Mouse (Mus musculus) limb, embryonic 12.5 days (tissue): ENCODE measurements around the gene Plscr2. TPM values are rescaled to one million over a fixed set of nuclear protein-coding genes. Genes with fewer than 3 reads are reported as not detected.
A peak's percentile ranks its signal among the peaks of the same experiment; 100 is the strongest.

Experiments used
- ATAC-seq: fragments of 200-750 bp; cut with Nextera tagmentation; 2 replicates; pipeline ENCODE4 v1.8.0; 2017; ENCODE audit warnings: low read depth, moderate TSS enrichment; ENCODE audit not compliant: insufficient number of reproducible peaks, insufficient read depth, low FRiP score, low TSS enrichment
- H3K27ac ChIP-seq: fragments of 300-500 bp; sonication (generic); 2 replicates; pipeline ENCODE4 v1.5.1; 2016; ENCODE audit warnings: mild to moderate bottlenecking, moderate library complexity
- H3K27me3 ChIP-seq: fragments of 300-500 bp; sonication (generic); 2 replicates; pipeline ENCODE4 v1.6.1; 2016; ENCODE audit warnings: mild to moderate bottlenecking, moderate library complexity
- H3K36me3 ChIP-seq: fragments of 300-500 bp; sonication (generic); 2 replicates; pipeline ENCODE4 v1.6.1; 2016; ENCODE audit warnings: mild to moderate bottlenecking, moderate library complexity
- H3K4me1 ChIP-seq: fragments of 300-500 bp; sonication (generic); replicated peaks from 2 replicates; pipeline ENCODE4 v1.6.1; 2016
- H3K4me2 ChIP-seq: fragments of 300-500 bp; sonication (generic); 2 replicates; pipeline ENCODE4 v1.6.1; 2016; ENCODE audit warnings: mild to moderate bottlenecking, moderate library complexity
- H3K4me3 ChIP-seq: fragments of 300-500 bp; sonication (generic); replicated peaks from 2 replicates; pipeline ENCODE4 v1.5.1; 2016; ENCODE audit warnings: mild to moderate bottlenecking
- H3K9ac ChIP-seq: fragments of 300-500 bp; sonication (generic); replicated peaks from 2 replicates; pipeline ENCODE4 v1.6.1; 2016; ENCODE audit warnings: mild to moderate bottlenecking, moderate library complexity
- H3K9me3 ChIP-seq: fragments of 300-500 bp; sonication (generic); 2 replicates; pipeline ENCODE4 v1.6.1; 2016; ENCODE audit warnings: mild to moderate bottlenecking, moderate library complexity
- WGBS: fragments of 180-500 bp; shearing (Covaris S2); methylation state at CpG from one replicate; pipeline ENCODE4 v1.1.7; 2016; 5-methylcytosine and 5-hydroxymethylcytosine counted together
- polyA plus RNA-seq: library from polyadenylated mRNA; unstranded; fragments of >200 nt; fragmentation: Nextera tagmentation; extraction: Ambion mirVana; gene quantifications from 2 replicates; pipeline ENCODE4 v1.2.1, GENCODE M21; 2016

Plscr2 gene
- 0.52 and 0.73 TPM in 2 replicates for polyA plus RNA-seq

GRCm38 (mm10) chr9:92275486-92276207, at the start of gene Plscr2:
Gene Plscr2 (plus strand): TSS chr9:92275602.
- Histone ChIP-seq H3K9me3 (no peaks in the 10 kb centered on the region), H3K27me3 (no peaks in the 10 kb centered on the region), H3K4me2 (no peak within 1 kb of the TSS), H3K4me3 (no peak within 1 kb of the TSS), H3K36me3 (peaks cover 9% of the 10 kb centered on the region), H3K4me1 (peaks cover 10% of the 10 kb centered on the region), H3K27ac (no peak within 1 kb of the TSS), H3K9ac (no peak within 1 kb of the TSS)
- WGBS = 73% methylated on average over 9 of the region's 9 CpGs
- ATAC-seq = no peak

- H3K4me1 ChIP-seq = no peaks in the 10 kb centered on the region
- 83% methylated on average over 3 of the region's 3 CpGs for WGBS
- ATAC-seq = no peak
Observed at GRCm38 (mm10) chr9:92226127-92226655, 49.2 kb upstream of the Plscr2 start.

GRCm38 (mm10) chr9:92226795-92227194, 48.6 kb upstream of the Plscr2 start:
- Histone ChIP-seq H3K27me3 (no peaks in the 10 kb centered on the region), H3K4me3 (no peak overlapping the region), H3K36me3 (no peaks in the 10 kb centered on the region), H3K4me2 (no peak overlapping the region), H3K9ac (no peak overlapping the region), H3K9me3 (no peaks in the 10 kb centered on the region), H3K27ac (no peak overlapping the region), H3K4me1 (no peaks in the 10 kb centered on the region)
- WGBS = 90% methylated on average over 3 of the region's 3 CpGs
- ATAC-seq = no peak

More at GRCm38 (mm10) chr9:92226127-92226655, 49.2 kb upstream of the Plscr2 start:
- Histone ChIP-seq H3K27me3 (no peaks in the 10 kb centered on the region), H3K9ac (no peak overlapping the region), H3K4me2 (no peak overlapping the region), H3K36me3 (no peaks in the 10 kb centered on the region), H3K4me3 (no peak overlapping the region), H3K27ac (no peak overlapping the region), H3K9me3 (no peaks in the 10 kb centered on the region)

- no peak for ATAC-seq
- H3K27me3 ChIP-seq = no peaks in the 10 kb centered on the region
- 75% methylated on average over 16 of the region's 16 CpGs for WGBS
- H3K9ac ChIP-seq = no peak overlapping the region
- H3K4me1 ChIP-seq = no peaks in the 10 kb centered on the region
- H3K36me3 ChIP-seq = no peaks in the 10 kb centered on the region
- H3K4me2 ChIP-seq = no peak overlapping the region
- H3K27ac ChIP-seq = no peak overlapping the region
- no peak overlapping the region for H3K4me3 ChIP-seq
- H3K9me3 ChIP-seq = no peaks in the 10 kb centered on the region
Observed at GRCm38 (mm10) chr9:92228867-92229832, 46.3 kb upstream of the Plscr2 start.

GRCm38 (mm10) chr9:92229833-92230205, 45.6 kb upstream of the Plscr2 start:
- no peaks in the 10 kb centered on the region for H3K27me3 ChIP-seq
- no peaks in the 10 kb centered on the region for H3K9me3 ChIP-seq
- H3K36me3 ChIP-seq = no peaks in the 10 kb centered on the region
- no peak overlapping the region for H3K4me2 ChIP-seq
- 38% methylated on average over 2 of the region's 2 CpGs for WGBS
- H3K9ac ChIP-seq = no peak overlapping the region
- no peak for ATAC-seq
- 0 out of 2 replicates have a peak, but pooled peaks cover 5% of the 10 kb centered on the region for H3K4me1 ChIP-seq
- no peak overlapping the region for H3K4me3 ChIP-seq
- no peak overlapping the region for H3K27ac ChIP-seq

GRCm38 (mm10) chr9:92234901-92235458, 40.4 kb upstream of the Plscr2 start:
- Histone ChIP-seq H3K27me3 (no peaks in the 10 kb centered on the region), H3K27ac (no peak overlapping the region), H3K9ac (no peak overlapping the region), H3K4me2 (no peak overlapping the region), H3K4me3 (no peak overlapping the region), H3K9me3 (no peaks in the 10 kb centered on the region), H3K36me3 (no peaks in the 10 kb centered on the region), H3K4me1 (0 out of 2 replicates have a peak, but pooled peaks cover 6% of the 10 kb centered on the region)
- WGBS = 69% methylated on average over 11 of the region's 11 CpGs
- no peak for ATAC-seq

- H3K4me3 ChIP-seq = no peak overlapping the region
- peak overlapping the region; percentile 53; the same call in 1 of the 2 replicates for H3K4me2 ChIP-seq
- no peaks in the 10 kb centered on the region for H3K36me3 ChIP-seq
- no peak for ATAC-seq
- peaks cover 7% of the 10 kb centered on the region; the same call in 1 of the 2 replicates for H3K4me1 ChIP-seq
- H3K27ac ChIP-seq = no peak overlapping the region
- 81% methylated on average over 7 of the region's 7 CpGs for WGBS
- no peak overlapping the region for H3K9ac ChIP-seq
- no peaks in the 10 kb centered on the region for H3K9me3 ChIP-seq
- H3K27me3 ChIP-seq = no peaks in the 10 kb centered on the region
Observed at GRCm38 (mm10) chr9:92248773-92249446, 26.5 kb upstream of the Plscr2 start.

GRCm38 (mm10) chr9:92249447-92249852, 26.0 kb upstream of the Plscr2 start, which contains the start of gene Plscr1:
Gene Plscr1 (plus strand): TSS chr9:92249750.
- 0 out of 2 replicates have a peak, but pooled peaks have one; percentile 5 for ATAC-seq
- peak within 1 kb of the TSS; percentile 62 for H3K4me3 ChIP-seq
- WGBS = 31% methylated on average over 7 of the region's 7 CpGs
- H3K36me3 ChIP-seq = no peaks in the 10 kb centered on the region
- H3K9ac ChIP-seq = peak within 1 kb of the TSS; percentile 71
- H3K27ac ChIP-seq = peak within 1 kb of the TSS; percentile 94
- H3K4me1 ChIP-seq = peaks cover 7% of the 10 kb centered on the region; the same call in 1 of the 2 replicates
- peak within 1 kb of the TSS; percentile 53 for H3K4me2 ChIP-seq
- H3K27me3 ChIP-seq = no peaks in the 10 kb centered on the region
- no peaks in the 10 kb centered on the region for H3K9me3 ChIP-seq

- Histone ChIP-seq H3K27me3 (no peaks in the 10 kb centered on the region), H3K36me3 (no peaks in the 10 kb centered on the region), H3K4me3 (peak overlapping the region; percentile 62), H3K9ac (peak overlapping the region; percentile 71), H3K4me1 (peaks cover 7% of the 10 kb centered on the region; the same call in 1 of the 2 replicates), H3K27ac (peak overlapping the region; percentile 94), H3K9me3 (no peaks in the 10 kb centered on the region), H3K4me2 (peak overlapping the region; percentile 53)
- ATAC-seq = peak; percentile 92
- under 1% methylated on average over 40 of the region's 40 CpGs for WGBS
Observed at GRCm38 (mm10) chr9:92249987-92250772, 25.2 kb upstream of the Plscr2 start.

GRCm38 (mm10) chr9:92252718-92253117, 22.7 kb upstream of the Plscr2 start:
- H3K36me3 ChIP-seq = no peaks in the 10 kb centered on the region
- H3K4me3 ChIP-seq = no peak overlapping the region
- no peaks in the 10 kb centered on the region for H3K9me3 ChIP-seq
- no peaks in the 10 kb centered on the region for H3K27me3 ChIP-seq
- H3K9ac ChIP-seq = no peak overlapping the region
- peaks cover 7% of the 10 kb centered on the region; the same call in 1 of the 2 replicates for H3K4me1 ChIP-seq
- no peak overlapping the region for H3K27ac ChIP-seq
- no peak for ATAC-seq
- 91% methylated on average over 5 of the region's 5 CpGs for whole genome bisulfite sequencing
- H3K4me2 ChIP-seq = no peak overlapping the region
